Comparison of ENCODE assay signal across 10 mouse cellular contexts in the genomic region with DNA sequence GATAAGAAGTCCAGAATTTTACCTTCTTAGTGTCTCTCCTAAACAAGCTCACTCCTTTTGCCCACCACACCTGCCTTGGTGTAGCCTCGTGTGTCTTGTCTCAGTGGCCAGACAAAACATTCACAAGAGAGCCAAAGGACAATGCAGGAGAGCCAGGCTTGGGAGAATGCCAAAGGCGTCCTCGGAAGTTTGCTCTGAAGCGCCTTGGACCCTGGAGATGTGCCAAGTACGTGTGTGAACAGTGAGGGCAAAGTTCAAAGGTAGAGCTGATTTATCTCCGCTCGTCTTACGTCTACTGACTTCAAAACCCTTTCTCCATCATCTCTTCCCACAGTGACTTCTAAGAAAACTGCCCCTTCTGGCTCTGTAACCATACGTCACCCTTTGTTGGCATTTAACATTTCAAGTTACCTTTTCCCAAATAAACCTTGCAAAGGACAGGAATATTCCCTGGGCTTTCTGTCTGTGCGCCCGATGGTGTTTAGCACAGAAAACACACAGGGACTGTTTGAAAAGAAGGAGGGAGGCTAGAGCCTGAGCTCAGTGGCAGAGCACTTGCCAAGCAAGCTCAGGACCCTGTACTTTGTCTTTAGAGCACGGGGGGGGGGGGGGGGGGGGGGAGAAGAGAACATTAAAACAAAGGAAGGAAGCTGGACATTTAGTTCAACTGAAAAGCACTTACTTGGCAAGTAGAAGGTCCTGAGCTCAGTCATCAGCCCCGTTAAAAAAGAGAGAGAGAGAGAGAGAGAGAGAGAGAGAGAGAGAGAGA. TPM values are rescaled to one million over a fixed set of nuclear protein-coding genes. Genes with fewer than 3 reads are reported as not detected.
DNase-seq lines count a peak whose midpoint lies in the region; ATAC-seq and TF ChIP-seq lines count a peak whose summit lies in the region.
"Had no signal": no experiment of that assay in that cellular context is flagged by ENCODE, and none has a peak within 500 bp of the region (broad histone marks: within the 10 kb centered on the region; RNA-seq: fewer than 3 reads in every experiment).

No protein-coding gene starts in this region.

- WGBS in forebrain, embryonic 14.5 days = 39% methylated on average over 13 of the region's 13 CpGs
- WGBS in forebrain, embryonic 10.5 days = 82% methylated on average over 12 of the region's 13 CpGs
- WGBS in lung, embryonic 15.5 days = 10% methylated on average over 12 of the region's 13 CpGs
- 30% methylated on average over 12 of the region's 13 CpGs for WGBS in kidney, embryonic 15.5 days
- 15% methylated on average over 13 of the region's 13 CpGs for WGBS in small intestine, adult 2 months

- no peak overlapping the region for H3K4me3 ChIP-seq in forebrain, embryonic 14.5 days (ENCODE audit: low read depth, low read length)
- no peak overlapping the region for H3K4me3 ChIP-seq in forebrain, embryonic 10.5 days
- H3K4me3 ChIP-seq in lung, embryonic 15.5 days = no peak overlapping the region
- no peak overlapping the region for H3K4me3 ChIP-seq in kidney, embryonic 15.5 days (replicated peaks)
- no peak overlapping the region for H3K4me3 ChIP-seq in small intestine, adult 2 months (ENCODE audit: low read depth, low read length)

- H3K4me2 ChIP-seq in forebrain, embryonic 14.5 days (ENCODE audit: low read length) = no peak overlapping the region
- H3K4me2 ChIP-seq in lung, embryonic 15.5 days = no peak overlapping the region; the same call in 1 of the 2 replicates
- no peak overlapping the region for H3K4me2 ChIP-seq in kidney, embryonic 15.5 days

- no peaks in the 10 kb centered on the region for H3K36me3 ChIP-seq in forebrain, embryonic 14.5 days (ENCODE audit: control insufficient read depth, insufficient read depth, low read length)
- no peaks in the 10 kb centered on the region for H3K36me3 ChIP-seq in forebrain, embryonic 10.5 days (replicated peaks)
- no peaks in the 10 kb centered on the region for H3K36me3 ChIP-seq in lung, embryonic 15.5 days
- H3K36me3 ChIP-seq in kidney, embryonic 15.5 days = no peaks in the 10 kb centered on the region
- H3K36me3 ChIP-seq in small intestine, adult 2 months (ENCODE audit: control insufficient read depth, insufficient read depth, low read length) = no peaks in the 10 kb centered on the region

- no peaks in the 10 kb centered on the region for H3K27me3 ChIP-seq in forebrain, embryonic 14.5 days (replicated peaks; ENCODE audit: control insufficient read depth, insufficient read depth, low read length)
- no peaks in the 10 kb centered on the region for H3K27me3 ChIP-seq in forebrain, embryonic 10.5 days (ENCODE audit: poor library complexity, severe bottlenecking)
- H3K27me3 ChIP-seq in lung, embryonic 15.5 days = no peaks in the 10 kb centered on the region
- no peaks in the 10 kb centered on the region for H3K27me3 ChIP-seq in kidney, embryonic 15.5 days
- H3K27me3 ChIP-seq in small intestine, adult 2 months (ENCODE audit: control insufficient read depth, insufficient read depth, low read length) = no peaks in the 10 kb centered on the region

- no peak for TF ChIP-seq CTCF in small intestine, adult 2 months (IDR thresholded peaks at IDR 0.05; ENCODE audit: extremely low read depth, insufficient read length, insufficient replicate concordance, low read depth, low read length)

- ATAC-seq in forebrain, embryonic 14.5 days = peak; percentile 37; the same call in 1 of the 2 replicates
- no peak for ATAC-seq in lung, embryonic 15.5 days (ENCODE audit: borderline replicate concordance, extremely low read depth, low FRiP score, low TSS enrichment)
- peak; percentile 29; the same call in 1 of the 2 replicates for ATAC-seq in kidney, embryonic 15.5 days (replicated peaks; ENCODE audit: low FRiP score)

- no peaks in the 10 kb centered on the region for H3K4me1 ChIP-seq in forebrain, embryonic 14.5 days (ENCODE audit: control insufficient read depth, insufficient read depth, low read length)
- H3K4me1 ChIP-seq in forebrain, embryonic 10.5 days = peaks cover 6% of the 10 kb centered on the region; the same call in 1 of the 2 replicates
- peaks cover 15% of the 10 kb centered on the region; the same call in 1 of the 2 replicates for H3K4me1 ChIP-seq in lung, embryonic 15.5 days
- peaks cover 14% of the 10 kb centered on the region for H3K4me1 ChIP-seq in kidney, embryonic 15.5 days
- H3K4me1 ChIP-seq in small intestine, adult 2 months (ENCODE audit: control insufficient read depth, insufficient read depth, insufficient read length, low read length) = peaks cover 4% of the 10 kb centered on the region; the same call in 1 of the 2 replicates

- TF ChIP-seq POLR2A in small intestine, adult 2 months (IDR thresholded peaks at IDR 0.05; ENCODE audit: low read depth, low read length) = no peak

- H3K9me3 ChIP-seq in forebrain, embryonic 14.5 days (replicated peaks; ENCODE audit: control insufficient read depth, low read length) = no peaks in the 10 kb centered on the region
- H3K9me3 ChIP-seq in forebrain, embryonic 10.5 days = no peaks in the 10 kb centered on the region
- no peaks in the 10 kb centered on the region for H3K9me3 ChIP-seq in lung, embryonic 15.5 days
- no peaks in the 10 kb centered on the region for H3K9me3 ChIP-seq in kidney, embryonic 15.5 days (replicated peaks)

- no peak overlapping the region for H3K27ac ChIP-seq in forebrain, embryonic 14.5 days (ENCODE audit: low read depth, low read length)
- no peak overlapping the region for H3K27ac ChIP-seq in forebrain, embryonic 10.5 days
- H3K27ac ChIP-seq in lung, embryonic 15.5 days = peak overlapping the region; percentile 20; the same call in 1 of the 2 replicates
- H3K27ac ChIP-seq in kidney, embryonic 15.5 days = no peak overlapping the region
- peak overlapping the region; percentile 70 for H3K27ac ChIP-seq in small intestine, adult 2 months (ENCODE audit: insufficient read depth, low read depth, low read length)

- no peak overlapping the region for H3K9ac ChIP-seq in forebrain, embryonic 14.5 days (ENCODE audit: low read length)
- H3K9ac ChIP-seq in lung, embryonic 15.5 days = no peak overlapping the region
- H3K9ac ChIP-seq in kidney, embryonic 15.5 days = no peak overlapping the region

- DNase-seq in forebrain, embryonic 14.5 days (ENCODE audit: low spot score) = no peak
- no peak for DNase-seq in forebrain, embryonic 10.5 days (ENCODE audit: extremely low spot score, low spot score)
- DNase-seq in lung, adult 18-20 months = no peak
- no peak for DNase-seq in frontal cortex, adult 2 months (ENCODE audit: extremely low spot score in 1 of 2, low spot score in 1 of 2)
- DNase-seq in testis, postnatal 10 days (ENCODE audit: low spot score) = no peak
- DNase-seq: cerebellum, adult 2 months; gastrocnemius, postnatal 10 days had no signal

RNA-seq across cellular contexts. Expression of a gene that starts 19.4 kb away (rescaled TPM):
- polyA plus RNA-seq in forebrain, embryonic 14.5 days (2014; fragmentation: Nextera tagmentation; extraction: Ambion mirVana) = 0.79 and 1.3 TPM in 2 replicates
- 0.98 and 1.1 TPM in 2 replicates for polyA plus RNA-seq in forebrain, embryonic 10.5 days (2016; fragmentation: Nextera tagmentation; extraction: Ambion mirVana)
- 4.6 and 5.8 TPM in 2 replicates for polyA plus RNA-seq in lung, embryonic 15.5 days (2015; fragmentation: Nextera tagmentation; extraction: Ambion mirVana)
- polyA plus RNA-seq in kidney, embryonic 15.5 days (2015; fragmentation: Nextera tagmentation; extraction: Ambion mirVana) = 3.2 and 3.3 TPM in 2 replicates
- 12.4 and 19.0 TPM in 2 replicates for polyA plus RNA-seq in small intestine, adult 2 months (2012; rRNA removed)
- polyA plus RNA-seq in frontal cortex, adult 2 months (2012; rRNA removed) = 1.2 and 1.9 TPM in 2 replicates

RNA-seq across cellular contexts. Expression of a gene that starts 32.7 kb away (rescaled TPM):
- polyA plus RNA-seq in forebrain, embryonic 14.5 days (2014; fragmentation: Nextera tagmentation; extraction: Ambion mirVana) = 0.70 and 1.0 TPM in 2 replicates
- 0.07 TPM in 1 of 2 replicates, not detected in the other for polyA plus RNA-seq in forebrain, embryonic 10.5 days (2016; fragmentation: Nextera tagmentation; extraction: Ambion mirVana)
- polyA plus RNA-seq in lung, embryonic 15.5 days (2015; fragmentation: Nextera tagmentation; extraction: Ambion mirVana) = 1.4 and 1.5 TPM in 2 replicates
- polyA plus RNA-seq in kidney, embryonic 15.5 days (2015; fragmentation: Nextera tagmentation; extraction: Ambion mirVana) = not detected in 2 replicates
- not detected in 2 replicates for polyA plus RNA-seq in small intestine, adult 2 months (2012; rRNA removed)
- polyA plus RNA-seq in frontal cortex, adult 2 months (2012; rRNA removed) = 0.22 and 0.23 TPM in 2 replicates

RNA-seq across cellular contexts. Expression of a gene that starts 33.0 kb away (rescaled TPM):
- 6.1 and 7.9 TPM in 2 replicates for polyA plus RNA-seq in forebrain, embryonic 14.5 days (2014; fragmentation: Nextera tagmentation; extraction: Ambion mirVana)
- polyA plus RNA-seq in forebrain, embryonic 10.5 days (2016; fragmentation: Nextera tagmentation; extraction: Ambion mirVana) = 6.1 and 7.1 TPM in 2 replicates
- polyA plus RNA-seq in lung, embryonic 15.5 days (2015; fragmentation: Nextera tagmentation; extraction: Ambion mirVana) = 5.5 and 6.0 TPM in 2 replicates
- 6.2 and 6.4 TPM in 2 replicates for polyA plus RNA-seq in kidney, embryonic 15.5 days (2015; fragmentation: Nextera tagmentation; extraction: Ambion mirVana)
- 1.7 and 2.3 TPM in 2 replicates for polyA plus RNA-seq in small intestine, adult 2 months (2012; rRNA removed)
- polyA plus RNA-seq in frontal cortex, adult 2 months (2012; rRNA removed) = 8.3 and 8.4 TPM in 2 replicates

Comparison
In these comparisons a context has a peak if more than half of its experiments do, and no peak if none do; other contexts are left out.
1. H3K27ac ChIP-seq: peak in lung, embryonic 15.5 days (single experiment) and small intestine, adult 2 months (single experiment); none in forebrain, embryonic 14.5 days (single experiment), forebrain, embryonic 10.5 days (single experiment) and kidney, embryonic 15.5 days (single experiment).